Mouse (Mus musculus) 3T3-L1 (cell line): Measurements from ENCODE around the gene Nfam1.

Experiments
- DNase-seq: peaks from one replicate; pipeline ENCODE4 v3.0.0-alpha.2; 2015; ENCODE audit warnings: low read depth, low spot score

Gene Nfam1

GRCm38 (mm10) chr15:82995239-82995638, 37.9 kb downstream of the Nfam1 start:
- no peak for DNase-seq

- no peak for DNase-seq
These were observed 40.2 kb downstream of the Nfam1 start for GRCm38 (mm10) chr15:82992911-82993310.

GRCm38 (mm10) chr15:82992079-82992783, 40.9 kb downstream of the Nfam1 start:
- no peak for DNase-seq

- DNase-seq, result no peak
These were observed 43.9 kb downstream of the Nfam1 start for GRCm38 (mm10) chr15:82989190-82989704.

- peak; percentile 66 for DNase-seq
These were observed 45.4 kb downstream of the Nfam1 start, which contains the start of gene Tcf20 for GRCm38 (mm10) chr15:82987732-82988112. Gene Tcf20, minus strand, starts transcription at chr15:82987872.

GRCm38 (mm10) chr15:82987014-82987731, 45.9 kb downstream of the Nfam1 start:
- no peak for DNase-seq

GRCm38 (mm10) chr15:82984574-82984973, 48.5 kb downstream of the Nfam1 start:
- DNase-seq, result no peak

GRCm38 (mm10) chr15:82984097-82984496, 49.0 kb downstream of the Nfam1 start:
- DNase-seq, result no peak

GRCm38 (mm10) chr15:82983416-82984026, 49.6 kb downstream of the Nfam1 start:
- DNase-seq, result no peak

- DNase-seq, result no peak
These were observed 50.2 kb downstream of the Nfam1 start for GRCm38 (mm10) chr15:82982724-82983415.

GRCm38 (mm10) chr15:82981676-82982520, 51.2 kb downstream of the Nfam1 start:
- DNase-seq, result no peak

GRCm38 (mm10) chr15:82979531-82979930, 53.6 kb downstream of the Nfam1 start:
- DNase-seq, result peak; percentile 18

- DNase-seq, result no peak
These were observed 58.6 kb downstream of the Nfam1 start for GRCm38 (mm10) chr15:82974471-82974870.

GRCm38 (mm10) chr15:82969206-82969721, 63.8 kb downstream of the Nfam1 start:
- no peak for DNase-seq

GRCm38 (mm10) chr15:82968449-82968848, 64.7 kb downstream of the Nfam1 start:
- no peak for DNase-seq

- DNase-seq, result no peak
These were observed 65.2 kb downstream of the Nfam1 start for GRCm38 (mm10) chr15:82967947-82968346.

GRCm38 (mm10) chr15:82964266-82964825, 68.8 kb downstream of the Nfam1 start:
- DNase-seq, result no peak

- no peak for DNase-seq
These were observed 69.5 kb downstream of the Nfam1 start for GRCm38 (mm10) chr15:82963556-82964156.

- DNase-seq, result no peak
These were observed 70.0 kb downstream of the Nfam1 start for GRCm38 (mm10) chr15:82963090-82963489.

- no peak for DNase-seq
These were observed 70.6 kb downstream of the Nfam1 start for GRCm38 (mm10) chr15:82962536-82962935.
